Mouse (Mus musculus): ENCODE measurements around the gene Rtkn. TPM values are rescaled to one million over a fixed set of nuclear protein-coding genes. Genes with fewer than 3 reads are reported as not detected.
A peak's percentile ranks its signal among the peaks of the same experiment; 100 is the strongest.

Rtkn gene
- polyA plus RNA-seq (2012; rRNA removed) (11.1 TPM in 2 replicates), polyA plus RNA-seq (2014; fragmentation: Nextera tagmentation; extraction: Ambion mirVana) (5.3 and 5.5 TPM in 2 replicates)

DNA sequence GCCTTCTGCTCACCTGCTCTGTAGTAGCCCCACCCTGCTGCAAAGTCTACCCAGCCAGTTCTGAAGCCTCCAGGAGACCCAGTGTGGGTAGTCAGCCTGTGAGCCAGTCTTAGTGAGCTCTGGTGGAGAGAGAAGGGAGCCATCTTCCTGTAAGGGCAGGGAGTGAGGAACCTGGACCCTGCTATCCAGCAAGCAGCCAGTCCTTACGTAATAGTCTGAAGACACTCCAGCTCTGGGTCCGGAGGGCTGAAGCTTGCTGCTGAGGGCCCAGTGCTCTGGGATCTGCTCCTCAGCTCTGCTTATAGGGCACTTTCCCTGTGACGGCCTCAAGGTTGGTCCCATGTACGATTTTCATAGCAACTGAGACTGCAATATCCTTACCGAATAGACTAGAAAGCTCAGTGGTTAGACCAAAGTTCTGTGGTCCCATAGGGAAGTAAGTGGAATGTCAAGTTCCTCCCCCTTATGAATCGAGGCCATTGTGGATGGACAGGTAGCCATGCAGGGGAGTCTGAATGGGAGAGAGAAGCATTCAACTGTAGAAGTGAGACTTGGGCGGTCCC lies at the start of gene Rtkn:
Gene Rtkn (plus strand): TSS at position 513 of the 563 bp plus-strand sequence.
- no peak for TF ChIP-seq CTCF (IDR thresholded peaks at IDR 0.05; ENCODE audit: low read depth)
- TF ChIP-seq EP300 (IDR thresholded peaks at IDR 0.05; ENCODE audit: low read depth) = no peak
- WGBS (ENCODE audit: insufficient replicate concordance) = 61% methylated on average over 7 of the region's 7 CpGs
- Histone ChIP-seq H3K9ac (replicated peaks) (no peak within 1 kb of the TSS), H3K27me3 (ENCODE audit: control insufficient read depth, insufficient read depth, low read length) (peaks cover 23% of the 10 kb centered on the region), H3K27ac (no peak within 1 kb of the TSS), H3K4me2 (ENCODE audit: low read depth) (peak within 1 kb of the TSS; percentile 66), H3K4me1 (replicated peaks; ENCODE audit: control insufficient read depth in 2 of 2, insufficient read depth in 2 of 2, low read length in 1 of 2) (peaks cover 8 to 10% of the 10 kb centered on the region in 2 experiments; a peak in 3 of 4 replicates), H3K4me3 (ENCODE audit: insufficient read depth in 1 of 2, low read depth in 2 of 2, low read length in 2 of 2) (peak within 1 kb of the TSS; percentile 53 to 55), H3K9me3 (ENCODE audit: control insufficient read depth, low read length) (no peaks in the 10 kb centered on the region), H3K36me3 (replicated peaks; ENCODE audit: control insufficient read depth, insufficient read depth, low read depth) (no peaks in the 10 kb centered on the region)
- DNase-seq (ENCODE audit: low read depth in 3 of 3, low spot score in 3 of 3) = no peak
- no peak for ATAC-seq (ENCODE audit: insufficient read depth)

DNA sequence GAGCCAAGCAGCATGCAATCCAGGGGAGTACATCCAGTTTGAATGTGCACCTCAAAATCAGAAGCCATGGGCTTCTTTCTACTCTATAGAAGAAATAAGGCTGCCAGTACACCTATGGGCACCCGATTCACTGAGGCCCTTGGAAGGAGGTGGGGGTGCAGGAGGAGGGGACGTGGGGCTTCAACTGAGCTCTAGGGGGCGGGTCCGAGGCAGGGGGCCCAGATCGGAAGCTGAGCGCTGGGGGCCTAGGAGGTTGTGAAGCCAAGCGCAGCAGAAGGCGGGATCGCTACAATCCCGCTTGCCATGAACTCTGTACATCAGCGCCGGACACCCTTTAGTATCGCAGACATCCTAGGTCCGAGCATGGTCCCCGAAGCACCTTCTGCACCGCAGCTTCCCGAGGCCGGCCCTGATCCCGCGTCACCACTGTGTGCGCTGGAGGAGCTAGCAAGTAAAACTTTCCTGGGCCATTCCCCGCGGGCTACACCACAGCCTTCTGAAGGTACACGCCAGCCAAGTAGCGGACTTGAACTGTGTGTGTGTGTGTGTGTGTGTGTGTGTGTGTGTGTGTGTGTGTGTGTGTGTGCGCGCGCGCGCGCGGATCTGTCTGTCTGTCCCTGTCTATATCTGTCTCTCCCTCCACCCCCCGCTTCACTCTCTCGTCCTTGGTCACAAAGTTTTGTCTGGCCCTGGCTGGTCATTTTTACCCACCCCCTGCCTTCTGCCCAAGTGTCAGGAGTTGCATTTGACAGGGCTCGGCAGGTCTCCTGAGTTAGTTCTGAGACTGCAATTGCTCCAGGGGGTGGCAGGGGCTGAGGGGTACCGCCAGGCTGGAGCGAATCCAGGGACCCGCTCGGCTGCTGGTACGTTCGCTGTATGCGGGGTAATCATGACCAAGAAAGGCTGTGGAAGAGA lies 48.9 kb upstream of the Rtkn start, which contains the start of gene Lbx2:
Gene Lbx2 (plus strand): TSS at position 247 of the 915 bp plus-strand sequence.
- ATAC-seq (ENCODE audit: insufficient read depth) = no peak
- Histone ChIP-seq H3K27me3 (ENCODE audit: control insufficient read depth, insufficient read depth, low read length) (peaks cover 63% of the 10 kb centered on the region), H3K36me3 (replicated peaks; ENCODE audit: control insufficient read depth, insufficient read depth, low read depth) (no peaks in the 10 kb centered on the region), H3K4me3 (ENCODE audit: insufficient read depth in 1 of 2, low read depth in 2 of 2, low read length in 2 of 2) (peak within 1 kb of the TSS in 1 of 2 experiments; percentile 2; a peak in 1 of 4 replicates), H3K9me3 (ENCODE audit: control insufficient read depth, low read length) (no peaks in the 10 kb centered on the region), H3K4me1 (replicated peaks; ENCODE audit: control insufficient read depth in 2 of 2, insufficient read depth in 2 of 2, low read length in 1 of 2) (no peaks in the 10 kb centered on the region; a peak in 1 of 4 replicates), H3K27ac (no peak within 1 kb of the TSS), H3K9ac (replicated peaks) (no peak within 1 kb of the TSS), H3K4me2 (ENCODE audit: low read depth) (peak within 1 kb of the TSS; percentile 38)
- DNase-seq (ENCODE audit: low read depth in 3 of 3, low spot score in 3 of 3) = no peak
- no peak for TF ChIP-seq EP300 (IDR thresholded peaks at IDR 0.05; ENCODE audit: low read depth)
- no peak for TF ChIP-seq CTCF (IDR thresholded peaks at IDR 0.05; ENCODE audit: low read depth)
- 2% methylated on average over 42 of the region's 42 CpGs for WGBS (ENCODE audit: insufficient replicate concordance)

DNA sequence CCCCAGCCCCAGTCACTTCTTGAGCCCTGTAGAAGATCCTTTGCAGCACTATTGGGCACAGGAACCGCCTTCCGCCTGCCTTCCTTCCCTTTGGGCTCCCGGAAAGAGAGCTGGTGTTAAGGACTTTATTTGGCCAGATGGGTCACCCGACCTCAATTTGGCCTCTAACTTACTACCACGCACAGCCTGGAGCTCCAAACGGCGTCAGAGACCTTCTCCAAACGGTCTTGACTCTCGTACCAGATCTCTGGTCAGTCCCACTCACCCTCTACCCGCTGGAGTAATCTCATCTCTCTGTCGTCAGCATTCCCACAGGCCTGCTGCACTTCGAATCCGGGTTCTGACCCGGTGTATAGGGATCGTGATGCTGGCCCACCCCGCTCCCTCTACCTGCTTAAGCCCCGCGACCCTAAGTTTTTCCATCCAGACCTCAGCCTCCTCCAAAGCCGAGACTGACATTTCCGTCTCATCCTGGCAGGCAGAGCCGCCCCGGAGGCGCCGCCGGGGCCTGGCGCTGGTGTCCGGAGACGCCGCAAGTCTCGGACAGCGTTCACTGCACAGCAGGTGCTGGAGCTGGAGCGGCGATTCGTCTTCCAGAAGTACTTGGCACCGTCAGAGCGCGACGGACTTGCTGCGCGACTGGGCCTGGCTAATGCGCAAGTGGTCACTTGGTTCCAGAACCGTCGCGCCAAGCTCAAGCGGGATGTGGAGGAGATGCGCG lies 47.9 kb upstream of the Rtkn start:
- H3K4me3 ChIP-seq (ENCODE audit: insufficient read depth in 1 of 2, low read depth in 2 of 2, low read length in 2 of 2) = 0 out of 4 replicates have a peak overlapping the region, but pooled peaks have one; percentile 2 to 4
- no peaks in the 10 kb centered on the region; a peak in 1 of 4 replicates for H3K4me1 ChIP-seq (replicated peaks; ENCODE audit: control insufficient read depth in 2 of 2, insufficient read depth in 2 of 2, low read length in 1 of 2)
- H3K9me3 ChIP-seq (ENCODE audit: control insufficient read depth, low read length) = no peaks in the 10 kb centered on the region
- no peaks in the 10 kb centered on the region for H3K36me3 ChIP-seq (replicated peaks; ENCODE audit: control insufficient read depth, insufficient read depth, low read depth)
- 3% methylated on average over 47 of the region's 47 CpGs for WGBS (ENCODE audit: insufficient replicate concordance)
- H3K27ac ChIP-seq = no peak overlapping the region
- H3K4me2 ChIP-seq (ENCODE audit: low read depth) = peak overlapping the region; percentile 16
- TF ChIP-seq CTCF (IDR thresholded peaks at IDR 0.05; ENCODE audit: low read depth) (no peak), EP300 (IDR thresholded peaks at IDR 0.05; ENCODE audit: low read depth) (no peak)
- no peak for ATAC-seq (ENCODE audit: insufficient read depth)
- H3K9ac ChIP-seq (replicated peaks) = no peak overlapping the region
- no peak for DNase-seq (ENCODE audit: low read depth in 3 of 3, low spot score in 3 of 3)
- peaks cover 63% of the 10 kb centered on the region for H3K27me3 ChIP-seq (ENCODE audit: control insufficient read depth, insufficient read depth, low read length)

DNA sequence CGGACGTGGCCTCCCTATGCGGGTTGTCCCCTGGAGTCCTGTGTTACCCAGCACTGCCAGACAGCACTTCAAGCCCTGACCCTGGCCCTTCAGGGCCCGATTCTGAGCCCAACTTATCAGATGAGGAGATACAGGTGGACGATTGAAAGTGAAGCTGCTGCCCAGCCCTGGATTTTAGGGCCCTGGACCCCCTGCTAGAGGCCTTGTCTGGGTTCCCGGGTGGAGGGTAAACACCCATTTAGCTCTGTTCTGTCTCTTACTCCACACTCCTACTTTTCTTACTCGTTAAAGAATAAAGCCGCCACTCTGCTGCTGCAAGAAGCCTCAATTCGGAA lies 47.4 kb upstream of the Rtkn start:
- Histone ChIP-seq H3K27me3 (ENCODE audit: control insufficient read depth, insufficient read depth, low read length) (peaks cover 65% of the 10 kb centered on the region), H3K4me2 (ENCODE audit: low read depth) (peak overlapping the region; percentile 16), H3K4me3 (ENCODE audit: insufficient read depth in 1 of 2, low read depth in 2 of 2, low read length in 2 of 2) (0 out of 4 replicates have a peak overlapping the region, but pooled peaks of 1 of the 2 experiments have one; percentile 4), H3K27ac (no peak overlapping the region), H3K9ac (replicated peaks) (no peak overlapping the region), H3K4me1 (replicated peaks; ENCODE audit: control insufficient read depth in 2 of 2, insufficient read depth in 2 of 2, low read length in 1 of 2) (no peaks in the 10 kb centered on the region; a peak in 1 of 4 replicates), H3K36me3 (replicated peaks; ENCODE audit: control insufficient read depth, insufficient read depth, low read depth) (no peaks in the 10 kb centered on the region), H3K9me3 (ENCODE audit: control insufficient read depth, low read length) (no peaks in the 10 kb centered on the region)
- DNase-seq (ENCODE audit: low read depth in 3 of 3, low spot score in 3 of 3) (no peak), ATAC-seq (ENCODE audit: insufficient read depth) (no peak)
- TF ChIP-seq CTCF (IDR thresholded peaks at IDR 0.05; ENCODE audit: low read depth) = no peak
- no peak for TF ChIP-seq EP300 (IDR thresholded peaks at IDR 0.05; ENCODE audit: low read depth)
- WGBS (ENCODE audit: insufficient replicate concordance) = 13% methylated on average over 9 of the region's 9 CpGs

Measured in liver, embryonic 14.5 days (tissue).